25 mouse cellular contexts compared by ENCODE assay signal in genomic region chr6:94530756-94531155, GRCm38 (mm10). TPM values are rescaled to one million over a fixed set of nuclear protein-coding genes. Genes with fewer than 3 reads are reported as not detected.
DNase-seq lines count a peak whose midpoint lies in the region; ATAC-seq and TF ChIP-seq lines count a peak whose summit lies in the region.
"Had no signal": no experiment of that assay in that cellular context is flagged by ENCODE, and none has a peak within 500 bp of the region (broad histone marks: within the 10 kb centered on the region; RNA-seq: fewer than 3 reads in every experiment).

No protein-coding gene starts in this region.

- H3K27ac ChIP-seq in liver, adult 2 months (replicated peaks; ENCODE audit: insufficient read depth, low read depth, low read length) = no peak overlapping the region
- H3K27ac ChIP-seq in hindbrain, embryonic 11.5 days (ENCODE audit: low read depth, low read length) = no peak overlapping the region
- H3K27ac ChIP-seq in heart, adult 2 months = no peak overlapping the region
- no peak overlapping the region for H3K27ac ChIP-seq in embryonic facial prominence, embryonic 10.5 days (replicated peaks)
- H3K27ac ChIP-seq: embryonic facial prominence, embryonic 15.5 days; gastrocnemius, adult 2 months; hindbrain, embryonic 10.5 days; hindbrain, postnatal 0 days; layer of hippocampus, adult 2 months; liver, embryonic 13.5 days had no signal

- no peak for TF ChIP-seq POLR2A in liver, adult 2 months (IDR thresholded peaks at IDR 0.05; ENCODE audit: extremely low read depth, insufficient read depth, low read length)
- TF ChIP-seq POLR2A in heart, adult 2 months (IDR thresholded peaks at IDR 0.05; ENCODE audit: insufficient read depth, low read depth, low read length) = no peak

- no peaks in the 10 kb centered on the region for H3K27me3 ChIP-seq in liver, adult 2 months (ENCODE audit: control insufficient read depth, insufficient read depth, low read length)
- no peaks in the 10 kb centered on the region for H3K27me3 ChIP-seq in hindbrain, embryonic 11.5 days (ENCODE audit: control insufficient read depth, insufficient read depth, low read length)
- no peaks in the 10 kb centered on the region for H3K27me3 ChIP-seq in heart, adult 2 months (ENCODE audit: control insufficient read depth, insufficient read depth, low read length)
- no peaks in the 10 kb centered on the region for H3K27me3 ChIP-seq in embryonic facial prominence, embryonic 10.5 days (replicated peaks; ENCODE audit: low read depth, poor library complexity, severe bottlenecking)
- H3K27me3 ChIP-seq: embryonic facial prominence, embryonic 15.5 days; heart, embryonic 12.5 days; liver, embryonic 13.5 days; megakaryocyte, embryonic 14.5 days had no signal

- no peak overlapping the region for H3K4me2 ChIP-seq in hindbrain, embryonic 11.5 days (replicated peaks; ENCODE audit: low read depth, low read length)
- H3K4me2 ChIP-seq: embryonic facial prominence, embryonic 15.5 days; heart, embryonic 12.5 days; liver, embryonic 13.5 days had no signal

- H3K4me3 ChIP-seq in liver, adult 2 months (ENCODE audit: insufficient read depth, low read depth, low read length) = no peak overlapping the region
- H3K4me3 ChIP-seq in hindbrain, embryonic 11.5 days (ENCODE audit: low read depth, low read length) = no peak overlapping the region
- no peak overlapping the region for H3K4me3 ChIP-seq in heart, adult 2 months
- H3K4me3 ChIP-seq in embryonic facial prominence, embryonic 10.5 days = no peak overlapping the region
- H3K4me3 ChIP-seq: embryonic facial prominence, embryonic 15.5 days; gastrocnemius, adult 2 months; heart, embryonic 12.5 days; hindbrain, embryonic 10.5 days; layer of hippocampus, adult 2 months; liver, embryonic 13.5 days; megakaryocyte, embryonic 14.5 days had no signal

- H3K9ac ChIP-seq in liver, adult 2 months (ENCODE audit: low read depth, low read length) = no peak overlapping the region
- H3K9ac ChIP-seq in hindbrain, embryonic 11.5 days (ENCODE audit: low read depth, low read length) = no peak overlapping the region
- H3K9ac ChIP-seq in heart, adult 2 months (ENCODE audit: low read depth, low read length) = no peak overlapping the region
- H3K9ac ChIP-seq: embryonic facial prominence, embryonic 15.5 days; heart, embryonic 12.5 days; liver, embryonic 13.5 days had no signal

- no peaks in the 10 kb centered on the region for H3K9me3 ChIP-seq in hindbrain, embryonic 11.5 days (ENCODE audit: control insufficient read depth, low read length)
- no peaks in the 10 kb centered on the region for H3K9me3 ChIP-seq in embryonic facial prominence, embryonic 10.5 days
- H3K9me3 ChIP-seq: embryonic facial prominence, embryonic 15.5 days; heart, embryonic 12.5 days; hindbrain, embryonic 10.5 days; liver, embryonic 13.5 days; megakaryocyte, embryonic 14.5 days had no signal

- H3K36me3 ChIP-seq in liver, adult 2 months (ENCODE audit: control insufficient read depth, insufficient read depth, low read length) = peaks cover 2% of the 10 kb centered on the region; the same call in 1 of the 2 replicates
- no peaks in the 10 kb centered on the region for H3K36me3 ChIP-seq in hindbrain, embryonic 11.5 days (ENCODE audit: control insufficient read depth, insufficient read depth, low read length)
- no peaks in the 10 kb centered on the region for H3K36me3 ChIP-seq in heart, adult 2 months (ENCODE audit: control insufficient read depth, insufficient read depth, low read length)
- H3K36me3 ChIP-seq in embryonic facial prominence, embryonic 10.5 days (replicated peaks) = no peaks in the 10 kb centered on the region
- H3K36me3 ChIP-seq: embryonic facial prominence, embryonic 15.5 days; hindbrain, embryonic 10.5 days; liver, embryonic 13.5 days had no signal

- peak; percentile 38 for DNase-seq in liver, adult 2 months (ENCODE audit: extremely low read depth, low read depth, low spot score)
- no peak for DNase-seq in liver
- peak; percentile 59 for DNase-seq in urinary bladder, postnatal 14 days (ENCODE audit: low spot score)
- no peak for DNase-seq in urinary bladder, adult 2 months (ENCODE audit: low spot score)
- peak; percentile 62 for DNase-seq in large intestine, adult 2 months (ENCODE audit: low read depth, low spot score)
- no peak for DNase-seq in hindbrain, embryonic 11.5 days (ENCODE audit: low spot score)
- DNase-seq in heart, adult 2 months = no peak
- DNase-seq in embryonic facial prominence, embryonic 10.5 days (ENCODE audit: low spot score) = no peak
- DNase-seq: adrenal gland, adult 2 months; cerebellum, adult 18-20 months; cerebellum, postnatal 36 days; gastrocnemius, adult 2 months; heart, postnatal 10 days; kidney, adult 8-10 months; kidney, postnatal 14 days; liver, embryonic 13.5 days; midbrain, embryonic 14.5 days had no signal

- H3K4me1 ChIP-seq in liver, adult 2 months (ENCODE audit: control insufficient read depth, insufficient read depth, low read length) = no peaks in the 10 kb centered on the region
- no peaks in the 10 kb centered on the region for H3K4me1 ChIP-seq in hindbrain, embryonic 11.5 days (replicated peaks; ENCODE audit: control insufficient read depth, insufficient read depth, low read length)
- H3K4me1 ChIP-seq in heart, adult 2 months (ENCODE audit: control insufficient read depth, insufficient read depth, low read length) = no peaks in the 10 kb centered on the region
- no peaks in the 10 kb centered on the region for H3K4me1 ChIP-seq in embryonic facial prominence, embryonic 10.5 days
- H3K4me1 ChIP-seq: embryonic facial prominence, embryonic 15.5 days; liver, embryonic 13.5 days; megakaryocyte, embryonic 14.5 days had no signal

- intact Hi-C loops in heart, adult 2 months (cut with DNase I) = no loop called here

- 45% methylated on average over 7 of the region's 7 CpGs for WGBS in liver, adult 2 months
- 30% methylated on average over 7 of the region's 7 CpGs for WGBS in large intestine, adult 2 months
- 92% methylated on average over 7 of the region's 7 CpGs for WGBS in hindbrain, embryonic 11.5 days
- 51% methylated on average over 7 of the region's 7 CpGs for WGBS in heart, adult 2 months
- 87% methylated on average over 7 of the region's 7 CpGs for WGBS in embryonic facial prominence, embryonic 10.5 days

- TF ChIP-seq EP300 in heart, adult 2 months (IDR thresholded peaks at IDR 0.05; ENCODE audit: insufficient read depth, low read depth, low read length) = no peak

- TF ChIP-seq CTCF in liver, adult 2 months (IDR thresholded peaks at IDR 0.05; ENCODE audit: low read depth, low read length) = no peak
- no peak for TF ChIP-seq CTCF in heart, adult 2 months (IDR thresholded peaks at IDR 0.05)

- no peaks in the 10 kb centered on the region for H3K79me2 ChIP-seq in liver, adult 2 months (ENCODE audit: control insufficient read depth, insufficient read depth, low read length)
- H3K79me2 ChIP-seq in heart, adult 2 months (replicated peaks; ENCODE audit: control insufficient read depth, insufficient read depth, low read length) = no peaks in the 10 kb centered on the region

- no peak for ATAC-seq in hindbrain, embryonic 11.5 days (ENCODE audit: low FRiP score)
- ATAC-seq: forebrain, embryonic 14.5 days; hindbrain, postnatal 0 days; lung, postnatal 0 days had no signal

RNA-seq across cellular contexts. Expression of gene Slc25a26, which starts 30.6 kb away (rescaled TPM):
- 5.7 and 6.5 TPM in 2 replicates for total RNA-seq in liver, adult 2 months (2014; rRNA removed)
- polyA plus RNA-seq in liver, adult 2 months (2012; rRNA removed) = 7.9 and 9.7 TPM in 2 replicates
- polyA plus RNA-seq in urinary bladder, adult 2 months (2012; rRNA removed) = 9.1 and 10.6 TPM in 2 replicates
- 6.6 and 7.4 TPM in 2 replicates for polyA plus RNA-seq in large intestine, adult 2 months (2012; rRNA removed)
- polyA plus RNA-seq in hindbrain, embryonic 11.5 days (2014; fragmentation: Nextera tagmentation; extraction: Ambion mirVana) = 7.8 and 9.3 TPM in 2 replicates
- total RNA-seq in heart, adult 2 months (2021) = 10 to 100 TPM; 18.0 to 19.2 TPM
- 18.7 and 33.6 TPM in 2 replicates for polyA plus RNA-seq in heart, adult 2 months (2012; rRNA removed)
- polyA plus RNA-seq in embryonic facial prominence, embryonic 10.5 days (2016; fragmentation: Nextera tagmentation; extraction: Ambion mirVana) = 8.1 and 8.6 TPM in 2 replicates

Comparison
In these comparisons a context has a peak if more than half of its experiments do, and no peak if none do; other contexts are left out.
1. DNase-seq: peak in liver, adult 2 months (single experiment), urinary bladder, postnatal 14 days (single experiment) and large intestine, adult 2 months (single experiment); none in liver (single experiment), urinary bladder, adult 2 months (single experiment), hindbrain, embryonic 11.5 days (single experiment), heart, adult 2 months (0 of 2) and embryonic facial prominence, embryonic 10.5 days (single experiment).